Mouse (Mus musculus) c-Kit-positive CD71-positive TER-119-negative erythroid progenitor cells, embryonic 14.5 days (primary cell): ENCODE results near the gene BC049352.

Source experiments
- DNase-seq: peaks from one replicate; pipeline ENCODE4 v3.0.0-alpha.2; 2013; ENCODE audit warnings: low read depth

The BC049352 gene

DNA sequence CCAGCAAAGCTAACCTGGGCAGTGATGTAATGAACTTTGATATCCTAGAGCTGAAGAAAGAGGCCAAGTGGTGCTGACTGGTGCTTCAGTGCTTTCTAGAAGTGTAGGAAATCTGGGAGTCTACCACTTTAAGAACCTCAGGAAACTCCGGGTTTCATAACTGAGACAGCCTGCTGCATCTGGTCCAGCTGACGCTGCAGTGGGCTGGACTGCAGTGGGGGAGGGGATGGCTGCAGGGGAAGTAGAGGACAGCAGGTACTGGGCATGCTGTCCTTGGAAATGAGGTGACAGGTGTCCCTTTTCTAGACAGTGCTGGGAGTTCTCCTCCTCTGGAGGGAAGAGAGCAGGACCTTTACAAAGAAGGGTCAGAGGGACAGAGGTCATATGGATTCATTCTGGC, at the start of gene BC049352:
Gene BC049352, plus strand, starts transcription at position 238 of the 400 bp plus-strand sequence.
- no peak for DNase-seq

DNA sequence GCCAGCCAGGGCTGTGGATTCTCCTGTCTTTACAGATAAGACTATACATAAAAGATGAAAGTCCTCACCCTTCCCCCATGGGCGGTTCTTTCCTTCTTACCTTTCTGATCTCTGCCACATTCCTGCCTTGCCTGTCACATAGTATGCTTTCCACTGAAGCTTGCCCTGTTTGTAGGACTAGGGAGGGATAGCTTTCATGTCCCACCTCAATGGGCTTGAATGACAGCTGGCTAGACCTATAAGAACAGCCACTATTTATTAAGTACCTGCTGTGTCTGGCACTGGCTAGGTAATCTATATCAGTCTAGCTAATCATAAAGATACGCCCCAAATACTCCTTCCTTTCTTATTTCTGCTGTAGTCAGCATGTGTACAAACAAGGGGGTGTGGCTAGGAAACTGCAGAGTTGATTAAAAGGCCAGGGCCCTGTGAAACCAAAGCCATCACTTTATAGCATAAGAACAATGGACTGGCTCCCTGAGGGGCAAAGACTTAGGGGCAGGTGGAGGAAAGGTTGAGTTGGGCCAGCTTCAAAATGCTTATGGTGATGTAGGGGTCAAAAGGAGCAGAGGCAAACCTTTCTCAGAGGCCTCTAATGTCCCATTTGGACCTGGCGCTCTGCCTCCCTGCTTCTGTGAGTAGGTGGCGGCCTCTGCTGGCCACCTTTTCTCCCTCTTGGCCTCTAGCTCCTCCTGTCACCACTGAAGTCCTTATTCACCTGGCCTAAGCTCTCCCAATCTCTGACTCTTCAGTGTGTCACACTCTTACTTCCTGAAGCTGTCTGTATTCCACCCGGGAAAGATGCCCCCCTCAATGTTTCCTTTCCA, 48.1 kb upstream of the BC049352 start:
- no peak for DNase-seq

DNA sequence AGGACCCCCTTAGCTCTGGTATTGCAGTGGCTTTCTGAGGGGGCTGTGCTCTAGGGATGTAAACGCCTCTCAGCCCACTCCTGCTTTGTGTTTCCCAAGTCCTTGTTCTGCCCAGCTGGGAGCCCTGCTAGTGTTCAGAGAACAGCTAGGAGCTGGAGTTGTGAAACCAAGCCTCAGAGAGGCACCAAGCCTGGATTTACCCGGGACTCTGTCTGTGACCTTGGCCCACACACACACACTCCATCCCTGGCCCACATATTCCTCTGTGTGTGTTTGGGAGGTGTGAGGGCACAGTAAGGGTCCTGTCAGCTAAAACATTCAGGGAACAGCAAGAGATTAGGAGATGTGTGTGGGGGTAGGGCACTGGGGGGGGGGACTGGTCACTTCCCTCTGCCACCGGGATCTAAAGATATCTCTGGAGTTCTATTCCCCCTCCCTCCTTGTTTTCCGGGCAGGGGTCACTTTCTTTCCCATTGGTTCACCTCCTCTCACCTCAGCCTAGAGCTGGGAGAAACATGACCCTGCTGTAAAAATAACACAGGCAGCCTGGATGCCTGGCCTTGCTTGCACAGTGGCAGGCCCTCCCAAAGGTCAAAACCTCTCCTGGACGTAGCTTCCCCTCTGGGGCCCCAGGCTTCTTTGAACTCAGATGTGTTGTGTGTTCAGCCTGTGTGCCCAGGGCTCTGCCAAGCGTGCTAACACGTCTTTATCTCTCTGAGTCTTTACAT, 45.2 kb upstream of the BC049352 start:
- DNase-seq: no peak

DNA sequence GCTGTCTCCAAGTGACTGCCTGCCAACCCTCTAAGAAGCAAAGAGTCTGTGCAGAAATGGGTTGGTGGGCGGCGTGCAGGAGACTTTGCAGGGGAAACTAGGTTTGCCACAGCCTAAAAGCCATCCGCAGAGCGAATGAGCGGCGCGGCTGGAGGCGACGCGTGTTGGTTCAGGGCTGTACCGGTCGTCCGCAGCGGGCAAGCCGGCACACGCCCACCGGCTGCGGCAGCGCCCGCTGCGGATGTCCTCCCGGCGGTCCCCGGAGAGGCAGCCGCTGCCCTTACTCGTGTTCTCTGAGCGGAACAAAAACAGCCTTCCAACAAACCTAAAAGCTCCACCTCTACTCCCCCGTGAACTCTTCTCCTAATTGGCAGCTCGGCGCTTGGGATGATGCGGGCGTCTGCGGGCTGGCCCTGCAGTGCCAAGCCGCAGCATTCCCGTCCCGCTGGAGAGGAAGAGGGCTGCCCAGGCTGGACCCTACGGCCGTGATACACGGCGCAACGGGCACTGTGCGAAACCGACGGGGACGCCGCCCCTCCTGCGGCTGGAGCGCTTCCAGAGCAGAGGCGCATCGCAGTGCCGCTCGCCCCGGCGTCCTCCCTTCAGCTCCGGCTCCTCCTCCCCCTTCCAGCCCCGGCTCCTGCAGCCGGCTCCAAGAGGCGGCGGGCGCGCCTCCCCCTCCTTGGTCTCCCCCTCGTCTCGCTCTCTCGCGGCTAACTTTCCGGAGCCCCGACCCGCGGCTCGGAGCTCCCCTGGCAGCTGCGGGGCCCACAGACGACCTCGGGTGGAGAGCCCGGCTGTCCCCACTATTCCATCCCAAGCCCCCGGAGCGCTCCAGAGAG, 43.4 kb upstream of the BC049352 start, which contains the start of gene Scn4b:
Gene Scn4b, plus strand, starts transcription at position 205 of the 842 bp plus-strand sequence.
- DNase-seq: no peak

DNA sequence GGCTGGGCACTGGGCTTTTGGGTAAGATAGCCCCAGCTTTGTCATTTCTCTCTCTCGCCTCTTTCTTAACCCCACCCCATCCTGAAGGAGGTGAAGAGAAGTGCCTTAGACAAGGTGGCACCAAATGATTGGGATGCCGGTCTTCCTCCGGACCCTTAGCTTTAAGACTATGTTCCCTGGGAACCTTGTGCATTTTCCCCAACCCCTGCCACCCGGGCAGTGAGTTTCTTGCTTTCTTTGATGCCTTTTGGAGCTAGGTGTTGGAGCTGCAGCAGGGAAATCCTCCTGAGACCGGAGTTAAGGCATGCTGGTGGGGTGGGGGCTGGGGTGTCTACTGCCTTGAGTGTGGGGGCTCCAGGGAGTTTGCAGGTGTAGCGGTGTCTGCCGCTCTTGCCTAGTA, 42.7 kb upstream of the BC049352 start:
- DNase-seq: no peak

DNA sequence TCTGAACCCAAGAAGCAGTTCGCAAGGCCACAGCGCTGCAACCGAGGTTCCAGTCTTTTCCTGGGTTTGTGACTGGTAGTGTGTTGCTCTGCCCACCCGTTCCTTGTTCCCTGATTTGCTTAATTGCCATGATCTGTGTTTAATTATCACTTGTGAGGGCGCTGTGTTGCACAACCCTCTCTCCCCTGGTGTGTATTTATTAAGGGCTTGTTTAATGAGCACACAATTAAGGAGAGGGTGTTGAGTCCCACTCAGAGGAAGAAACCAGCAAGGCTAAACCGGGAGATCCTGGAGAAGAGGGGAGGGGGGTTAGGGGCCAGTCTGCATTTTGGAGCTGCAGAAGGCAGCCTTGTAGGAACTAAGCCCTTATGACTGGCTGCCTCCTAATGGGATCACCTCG, 40.9 kb upstream of the BC049352 start:
- DNase-seq: no peak

DNA sequence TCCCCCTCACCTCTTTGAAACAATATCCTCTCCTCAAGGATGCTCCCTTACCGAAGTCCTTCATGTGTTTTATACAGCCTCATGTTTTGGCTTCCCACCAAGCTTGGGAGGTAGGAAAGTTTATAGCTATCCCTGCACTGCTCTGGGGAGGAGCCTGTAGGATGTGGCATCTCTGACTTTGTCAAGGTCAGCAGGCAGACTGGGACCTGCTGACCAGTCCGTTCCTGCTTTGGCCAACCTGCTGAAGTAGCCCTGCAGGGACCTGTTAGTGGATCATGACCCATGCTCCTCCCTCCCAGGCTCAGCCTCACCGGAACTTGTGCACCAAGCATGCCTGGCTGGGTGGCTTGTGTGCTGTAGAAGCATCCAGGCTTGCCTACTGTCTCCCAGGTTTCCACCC, 39.1 kb upstream of the BC049352 start:
- no peak for DNase-seq

DNA sequence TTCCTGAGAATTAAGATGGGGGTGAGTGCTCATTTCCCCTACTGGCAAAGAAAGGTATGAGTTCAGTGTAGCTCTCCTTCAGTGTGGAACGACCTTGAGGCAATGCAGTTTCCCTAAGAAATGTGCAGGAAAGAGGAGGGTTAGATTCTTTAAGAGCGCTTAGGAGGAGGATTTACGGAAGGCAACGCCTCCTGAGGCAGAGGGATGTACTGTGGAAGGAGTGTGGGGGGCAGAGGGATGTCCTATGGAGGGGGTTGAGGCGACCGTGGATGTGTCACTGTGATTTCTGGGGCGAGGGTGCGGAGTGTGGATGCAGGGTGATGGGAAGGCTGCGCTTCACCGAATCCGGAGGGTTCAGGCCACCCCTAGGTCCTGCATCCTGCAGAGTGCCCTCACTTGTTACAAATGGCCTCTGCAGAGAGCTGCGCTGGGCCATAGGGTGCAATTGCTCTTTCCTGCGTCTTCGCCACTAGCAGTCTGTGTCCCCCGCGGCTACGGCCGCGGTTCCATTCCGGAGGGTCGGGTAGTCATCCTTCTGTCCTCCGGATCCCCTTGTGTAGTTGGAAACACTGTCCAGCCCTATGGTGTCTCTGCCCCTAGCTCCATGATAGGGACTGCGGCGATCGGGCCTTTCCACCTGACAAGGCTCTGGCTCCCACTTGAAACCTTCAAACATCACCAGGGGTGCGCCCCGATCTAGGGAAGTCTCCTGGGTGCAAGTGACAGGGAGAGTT, 36.1 kb upstream of the BC049352 start:
- DNase-seq: no peak

DNA sequence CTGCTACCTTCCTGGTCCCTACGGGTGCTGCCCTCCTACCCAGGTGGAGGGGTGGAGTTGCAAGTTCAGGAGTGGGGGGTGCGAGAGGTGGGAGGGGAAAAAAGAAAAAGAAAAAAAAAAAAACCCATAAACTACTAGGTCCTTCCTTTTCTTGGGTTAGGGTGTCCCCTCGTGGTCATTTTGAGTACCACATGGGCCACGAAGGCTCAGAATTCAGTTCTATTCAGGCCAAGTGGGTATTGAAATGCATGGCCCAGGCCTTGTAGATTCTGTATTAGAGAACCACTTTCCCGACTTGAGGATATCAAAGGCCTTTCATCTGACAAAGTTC, 35.6 kb upstream of the BC049352 start:
- DNase-seq: no peak

DNA sequence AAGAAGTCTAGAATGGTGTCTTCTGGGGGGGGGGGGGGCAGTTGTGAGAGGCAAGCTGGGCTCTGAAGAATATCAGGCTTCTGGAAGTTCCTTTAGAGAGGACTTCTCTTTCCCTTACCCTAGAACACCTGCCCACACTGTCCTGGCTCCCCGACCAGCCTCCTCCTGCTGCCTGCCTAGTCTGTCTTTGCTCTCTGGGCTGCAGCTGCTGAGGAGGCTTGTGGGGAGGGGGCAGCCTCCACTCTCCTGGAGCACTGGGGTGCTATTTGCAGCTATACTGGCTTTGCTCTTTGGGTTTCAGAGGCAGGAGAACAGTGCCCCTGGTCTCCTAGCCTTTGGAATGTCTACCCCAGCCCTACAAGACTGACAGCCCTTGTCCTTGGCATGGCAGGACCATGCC, 30.9 kb upstream of the BC049352 start:
- no peak for DNase-seq

DNA sequence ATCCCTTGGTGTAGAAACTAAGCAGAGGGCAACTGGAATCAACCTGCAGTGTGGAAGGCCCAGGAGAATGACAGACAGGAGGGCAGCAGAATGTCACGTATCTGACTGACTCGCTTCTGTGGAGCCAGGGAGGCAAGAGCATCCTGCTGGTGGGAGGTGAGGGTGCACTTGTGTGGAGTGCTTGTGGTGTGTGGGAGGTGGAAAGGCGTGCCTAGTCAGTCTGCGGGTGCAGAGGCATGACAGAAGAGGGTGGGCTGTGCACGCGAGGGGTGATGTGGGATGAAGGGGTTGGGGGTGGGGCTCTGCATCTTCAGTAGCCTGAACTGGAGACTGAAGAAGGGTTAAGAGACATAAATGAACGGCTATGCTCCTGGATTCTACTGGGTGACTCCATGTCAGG, 28.4 kb upstream of the BC049352 start:
- no peak for DNase-seq

DNA sequence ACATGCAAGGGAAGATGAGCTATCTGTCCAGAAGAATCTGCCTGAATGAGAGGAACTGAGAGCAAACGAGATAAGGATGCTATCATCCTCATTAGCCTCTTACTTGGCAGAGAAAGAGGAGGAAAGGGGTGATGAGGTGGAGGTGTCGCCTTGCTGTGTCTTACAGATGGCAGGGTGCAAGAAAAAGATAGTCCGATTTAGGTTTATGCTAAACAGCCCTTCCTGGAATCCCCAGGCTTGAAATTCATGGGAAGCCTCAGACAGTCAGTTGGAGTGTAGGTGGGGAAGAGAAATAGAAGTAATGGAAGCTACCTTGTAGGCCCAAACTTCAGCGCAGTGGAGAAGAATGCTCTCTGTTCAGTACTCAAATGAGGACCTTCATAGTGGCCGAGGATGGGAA, 13.9 kb upstream of the BC049352 start:
- no peak for DNase-seq

DNA sequence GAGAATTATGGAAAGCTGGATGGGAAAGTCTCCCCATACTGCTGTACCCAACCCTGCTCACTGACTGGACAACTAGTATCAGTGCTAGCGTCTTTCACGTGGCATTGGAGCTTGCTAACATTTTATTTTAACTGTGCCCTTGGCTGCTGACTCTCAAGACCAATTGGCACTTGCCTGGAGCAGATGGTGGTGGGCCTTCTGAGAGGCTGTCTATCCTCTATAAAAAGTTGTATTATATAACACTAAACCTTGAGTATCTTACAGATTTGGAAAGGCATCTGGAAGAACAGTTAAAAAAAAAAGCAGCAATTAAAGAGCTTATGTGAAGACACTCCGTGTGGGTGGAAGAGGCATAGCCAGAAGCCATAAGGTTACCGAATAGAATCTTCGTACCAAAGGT, 11.7 kb upstream of the BC049352 start:
- DNase-seq: no peak

DNA sequence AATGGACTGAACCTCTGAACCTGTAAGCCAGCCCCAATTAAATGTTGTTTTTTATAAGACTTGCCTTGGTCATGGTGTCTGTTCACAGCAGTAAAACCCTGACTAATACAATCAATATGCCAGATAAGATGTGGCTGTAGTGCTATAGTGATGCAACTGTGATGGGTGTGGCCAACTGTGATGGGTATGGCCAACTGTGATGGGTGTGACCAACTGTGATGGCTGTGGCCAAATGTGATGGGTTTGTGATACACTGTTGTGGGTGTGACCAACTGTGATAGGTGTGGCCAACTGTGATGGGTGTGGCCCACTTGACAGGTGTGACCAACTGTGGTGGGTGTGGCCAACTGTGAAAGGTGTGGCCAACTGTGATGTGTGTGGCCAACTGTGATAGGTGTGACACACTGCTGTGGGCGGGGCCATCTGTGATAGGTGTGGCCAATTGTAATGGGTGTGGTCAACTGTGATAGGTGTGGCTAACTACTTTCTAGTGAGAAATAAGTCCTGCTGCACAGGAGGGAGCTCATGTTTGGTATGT, 10.7 kb upstream of the BC049352 start:
- DNase-seq: no peak

DNA sequence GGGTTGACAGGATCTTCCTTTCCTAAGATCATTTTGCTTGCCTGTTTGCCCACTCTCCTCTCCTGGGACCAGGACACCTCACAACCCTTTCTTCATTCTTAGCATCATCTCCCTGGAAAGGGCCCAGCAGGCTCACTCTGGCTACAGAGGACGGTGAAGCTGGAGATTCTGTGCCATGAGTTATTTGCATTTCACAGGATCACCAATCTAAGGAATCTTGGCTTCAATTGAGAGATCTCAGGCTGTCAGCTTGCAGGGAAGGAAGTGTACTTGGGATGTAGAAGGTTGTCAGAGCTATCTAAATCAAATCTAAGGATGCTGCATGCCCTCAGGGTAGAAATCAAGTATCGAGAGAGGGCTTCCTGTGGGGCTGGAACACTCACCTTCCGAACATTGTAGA, 8.3 kb upstream of the BC049352 start:
- no peak for DNase-seq

DNA sequence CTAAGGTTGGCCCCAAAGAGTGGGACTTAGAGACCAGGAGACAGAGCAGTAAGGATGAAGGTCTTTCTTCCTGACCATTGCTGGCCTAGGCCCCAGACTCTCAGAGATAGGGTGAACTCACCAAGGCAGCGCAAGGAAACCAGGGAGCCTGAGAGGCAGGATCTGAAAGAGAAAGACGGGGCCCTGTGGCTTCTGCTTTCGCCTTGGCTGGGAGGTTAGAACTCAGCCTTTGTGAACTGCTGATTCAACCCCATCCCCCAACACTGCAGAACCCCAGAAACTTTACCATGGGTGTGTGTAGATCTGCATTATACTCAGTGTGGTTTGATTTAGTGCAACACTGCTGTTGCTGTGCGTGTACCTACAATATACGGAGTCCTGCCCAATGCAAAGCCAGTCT, 2.5 kb upstream of the BC049352 start:
- no peak for DNase-seq

DNA sequence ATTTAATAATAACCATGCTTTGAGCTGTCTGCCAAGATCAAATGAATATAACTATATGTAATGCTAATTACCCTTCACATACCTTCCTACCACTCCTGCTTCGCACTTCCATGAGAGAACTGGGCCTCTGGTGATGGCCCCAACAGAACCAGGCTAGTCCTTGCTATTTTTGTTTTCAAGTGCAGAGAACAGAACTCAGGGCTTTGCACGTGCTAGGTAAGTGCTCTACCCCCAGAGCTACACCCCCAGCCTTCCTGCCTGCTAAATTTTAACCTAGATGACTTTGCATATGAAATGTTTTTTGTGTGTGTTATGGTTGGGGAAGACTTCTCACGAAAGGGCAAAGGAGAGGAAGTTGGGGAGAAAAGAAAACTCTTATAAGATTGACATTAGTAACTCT, 714 bp downstream of the BC049352 start:
- DNase-seq: no peak

DNA sequence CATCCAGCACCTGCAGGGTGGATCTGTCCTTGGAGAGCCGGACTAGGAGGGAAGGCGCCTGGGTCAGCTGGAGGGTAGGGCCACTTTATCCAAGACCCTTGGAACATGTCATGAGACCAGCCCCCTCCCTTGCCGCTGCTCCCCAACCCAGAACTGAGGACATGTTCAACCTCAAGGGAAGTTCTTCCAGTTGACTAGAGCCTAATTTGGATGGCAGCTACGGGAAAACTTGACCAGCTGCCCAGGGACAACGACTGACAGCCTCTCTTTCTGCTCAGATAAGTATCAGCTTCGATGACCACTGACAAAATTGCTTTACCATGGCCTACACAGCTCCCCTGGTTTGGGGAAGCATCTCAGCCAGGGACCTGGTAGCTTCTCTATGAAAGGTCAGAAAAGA, 1.5 kb downstream of the BC049352 start:
- no peak for DNase-seq

DNA sequence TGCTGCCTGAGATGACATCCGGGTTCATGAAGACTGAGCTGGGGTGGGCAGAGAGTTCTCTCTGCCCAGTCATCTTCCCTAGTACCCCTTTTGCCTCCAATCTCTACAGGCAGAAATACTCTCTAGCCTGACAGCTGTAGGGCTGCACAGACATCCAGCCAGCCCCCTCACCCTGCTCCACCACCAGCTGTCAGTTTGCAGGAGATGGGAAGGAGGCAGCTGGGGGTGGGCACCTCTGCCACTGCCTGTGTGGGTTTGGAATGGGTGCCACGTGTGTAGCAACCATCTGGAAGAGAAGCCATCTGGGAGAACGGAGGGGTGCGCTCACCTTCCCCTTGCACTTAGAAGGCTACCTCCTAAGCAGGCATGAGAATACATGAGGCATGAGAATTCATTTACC, 3.4 kb downstream of the BC049352 start:
- DNase-seq: no peak

DNA sequence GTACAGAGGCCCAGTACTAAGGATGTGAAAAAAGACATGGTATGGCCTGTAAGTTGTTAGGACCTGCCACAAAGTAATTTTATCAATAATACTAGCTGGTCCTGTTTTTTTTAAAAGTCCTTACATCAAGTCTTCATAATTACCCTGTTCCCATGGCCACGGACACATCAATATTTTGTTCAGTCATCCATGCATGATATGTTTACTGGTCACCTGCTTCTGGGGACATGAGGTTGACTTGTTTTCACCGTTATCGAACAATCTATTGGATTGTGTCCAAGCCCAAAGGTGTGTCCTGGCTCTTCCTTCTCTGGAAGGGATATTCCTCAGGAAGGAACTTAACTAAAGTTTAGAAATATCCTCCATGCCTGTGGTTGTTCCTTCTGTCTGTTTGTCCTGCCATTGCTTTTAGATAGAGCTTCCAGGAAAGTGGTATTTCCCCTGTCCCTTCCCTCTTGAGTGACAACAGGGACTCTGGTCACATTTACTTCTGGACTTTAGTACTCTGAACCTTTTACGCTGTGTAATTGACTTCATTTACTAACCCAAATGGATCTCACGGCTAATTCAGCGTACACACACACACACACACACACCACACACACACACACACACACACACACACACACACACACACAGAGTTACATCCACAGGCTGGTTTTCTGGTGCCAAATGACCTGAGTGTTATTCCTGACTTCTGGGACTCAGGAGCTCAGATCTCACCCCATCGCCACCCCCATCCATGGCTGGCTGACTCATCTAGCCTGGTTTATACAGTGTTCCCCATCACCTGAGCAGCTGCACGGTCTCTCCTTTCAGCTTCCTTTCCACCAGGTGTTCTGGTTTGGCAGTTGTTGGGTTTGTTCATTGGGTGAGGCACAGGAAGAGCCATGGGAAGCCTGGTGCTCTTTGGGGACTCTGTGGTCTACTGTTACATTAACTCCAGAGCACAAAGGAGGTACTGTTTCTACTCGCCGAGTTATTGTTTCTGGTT, 7.1 kb downstream of the BC049352 start:
- no peak for DNase-seq
